Mouse (Mus musculus) testis, adult 2 months (tissue): ENCODE measurements around the gene Zmiz2.

Experiments used
- CTCF ChIP-seq: fragments of 200-500 bp; IDR thresholded peaks from 2 replicates; pipeline ENCODE4 v1.5.1; 2012; ENCODE audit warnings: low read depth, mild to moderate bottlenecking, inconsistent platforms, low read length, moderate library complexity; ENCODE audit not compliant: control insufficient read depth, insufficient read depth, insufficient replicate concordance
- POLR2A ChIP-seq: fragments of 200-500 bp; IDR thresholded peaks from 2 replicates; pipeline ENCODE4 v1.6.1; 2012; ENCODE audit warnings: low read depth, mild to moderate bottlenecking, inconsistent platforms, low read length, moderate library complexity; ENCODE audit not compliant: control insufficient read depth

DNA sequence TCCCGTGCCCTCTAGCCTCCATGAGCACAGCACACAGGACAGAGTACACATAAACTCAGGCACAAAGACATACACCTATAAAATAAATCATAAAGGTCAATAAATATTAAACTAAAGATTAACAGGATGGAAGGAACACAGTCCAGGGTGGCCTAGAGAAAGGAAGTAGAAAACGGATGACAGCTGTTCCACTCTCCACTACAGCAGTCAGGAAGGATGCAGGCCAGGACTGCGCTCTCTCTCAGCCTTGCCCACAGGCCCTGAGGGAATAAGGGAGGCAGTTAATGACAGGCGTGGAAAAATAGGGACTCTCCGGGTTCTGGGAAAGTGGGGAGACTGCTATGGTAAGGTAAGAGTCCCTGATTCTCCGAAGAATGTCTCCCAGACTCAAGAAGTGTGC is 22.4 kb upstream of the Zmiz2 start:
- TF ChIP-seq CTCF (no peak), POLR2A (no peak)
